Mouse (Mus musculus) megakaryocyte, adult 5-6 weeks (primary cell): ENCODE data around the gene Srgap2. TPM values are rescaled to one million over a fixed set of nuclear protein-coding genes. Genes with fewer than 3 reads are reported as not detected.

Source experiments
- ATAC-seq: 2 replicates; pipeline ENCODE4 v1.8.0; 2016; ENCODE audit warnings: mild to moderate bottlenecking, inconsistent platforms; ENCODE audit not compliant: poor library complexity, severe bottlenecking
- total RNA-seq, 2 experiments: library from RNA; stranded (forward) in 1 of 2; stranded (reverse) in 1 of 2; fragments of 153-499, 151-499 nt in 1 of 2; fragments of 221-1000, 200-1000 nt in 1 of 2; gene quantifications; 2 replicates each; pipeline versions ENCODE4 v1.2.3 to v1.2.4; 2015 to 2017

Srgap2 gene
- total RNA-seq, 2 experiments from 2014 or later = 25.7 to 57.5 TPM

DNA sequence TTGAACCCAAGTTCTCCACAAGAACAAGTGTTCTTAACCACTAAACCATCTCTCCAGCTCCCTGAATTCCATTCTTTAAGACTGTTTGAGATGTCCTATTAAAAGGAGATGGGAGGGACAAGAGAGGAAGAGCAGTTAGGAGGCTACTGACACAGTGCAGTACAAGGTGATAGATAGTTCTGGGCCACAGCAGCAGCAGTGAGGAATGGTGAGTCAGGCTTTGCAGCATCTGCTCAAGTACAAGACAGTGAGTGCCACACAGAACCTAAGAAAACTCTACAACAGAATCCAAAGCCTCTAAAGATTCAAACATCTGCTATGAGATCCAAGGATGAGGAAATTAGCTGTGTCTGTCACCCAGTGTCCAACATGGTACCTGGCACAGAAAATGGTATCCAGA, 51.8 kb downstream of the Srgap2 start:
- no peak for ATAC-seq

DNA sequence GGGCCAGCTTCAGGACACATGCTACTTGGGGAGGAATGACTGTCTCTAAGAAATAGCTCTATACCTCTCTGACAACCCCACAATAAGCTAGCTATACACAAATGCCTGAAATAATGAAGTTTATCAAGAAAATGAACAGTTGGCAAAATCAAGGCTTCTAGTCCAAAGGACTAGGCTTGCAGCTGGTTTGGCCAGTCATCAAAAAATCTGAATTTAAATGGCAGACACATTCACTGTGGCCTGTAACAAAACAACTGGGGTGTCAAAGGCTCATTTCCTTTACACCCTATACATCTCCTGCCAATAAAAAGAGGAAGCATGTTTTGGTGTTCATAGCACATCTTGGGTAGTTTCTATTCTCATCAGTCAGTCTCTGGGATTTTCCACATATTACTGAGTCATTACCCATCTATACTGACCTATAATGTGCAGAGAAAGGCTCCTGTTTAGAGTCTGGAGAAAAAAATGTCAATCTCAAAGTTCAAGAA, 53.5 kb downstream of the Srgap2 start:
- peak; percentile 56 for ATAC-seq

DNA sequence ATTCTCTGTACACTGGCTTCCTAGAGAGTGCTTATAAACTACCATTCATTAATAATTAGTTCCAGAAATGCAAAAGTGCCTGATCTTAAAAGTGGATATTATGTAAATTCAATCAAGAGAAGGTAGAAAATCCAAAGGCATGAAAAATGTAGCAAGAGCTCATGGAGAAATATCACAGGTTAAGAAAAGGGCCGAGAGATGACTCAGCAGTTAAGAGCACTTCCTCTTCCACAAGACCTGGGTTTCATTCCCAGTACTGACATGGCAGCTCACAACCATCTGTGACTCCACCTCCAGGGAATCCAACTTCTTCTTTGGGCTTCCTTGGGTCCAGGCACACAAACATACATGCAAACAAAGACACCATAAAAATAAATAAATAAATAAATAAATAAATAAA, 56.6 kb downstream of the Srgap2 start:
- peak; percentile 91 for ATAC-seq

DNA sequence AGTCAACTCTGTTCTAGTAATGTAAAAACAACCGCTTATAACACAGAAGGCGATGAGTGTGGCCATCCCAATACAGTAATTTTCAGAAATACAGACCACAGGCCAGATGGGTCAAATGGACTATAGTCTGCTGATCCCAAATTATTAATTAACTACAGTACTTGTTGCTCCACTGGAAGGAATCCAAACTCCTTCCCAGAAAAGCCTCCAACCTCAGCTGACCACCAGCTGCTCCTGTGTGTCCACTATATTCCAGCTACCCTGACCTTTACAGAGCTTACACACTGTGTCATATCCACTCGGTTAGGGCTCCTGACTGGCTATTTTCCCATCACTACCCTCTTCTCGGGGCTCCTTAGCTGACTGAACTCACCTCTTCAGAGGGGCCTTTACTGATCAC, 61.3 kb downstream of the Srgap2 start:
- no peak for ATAC-seq

DNA sequence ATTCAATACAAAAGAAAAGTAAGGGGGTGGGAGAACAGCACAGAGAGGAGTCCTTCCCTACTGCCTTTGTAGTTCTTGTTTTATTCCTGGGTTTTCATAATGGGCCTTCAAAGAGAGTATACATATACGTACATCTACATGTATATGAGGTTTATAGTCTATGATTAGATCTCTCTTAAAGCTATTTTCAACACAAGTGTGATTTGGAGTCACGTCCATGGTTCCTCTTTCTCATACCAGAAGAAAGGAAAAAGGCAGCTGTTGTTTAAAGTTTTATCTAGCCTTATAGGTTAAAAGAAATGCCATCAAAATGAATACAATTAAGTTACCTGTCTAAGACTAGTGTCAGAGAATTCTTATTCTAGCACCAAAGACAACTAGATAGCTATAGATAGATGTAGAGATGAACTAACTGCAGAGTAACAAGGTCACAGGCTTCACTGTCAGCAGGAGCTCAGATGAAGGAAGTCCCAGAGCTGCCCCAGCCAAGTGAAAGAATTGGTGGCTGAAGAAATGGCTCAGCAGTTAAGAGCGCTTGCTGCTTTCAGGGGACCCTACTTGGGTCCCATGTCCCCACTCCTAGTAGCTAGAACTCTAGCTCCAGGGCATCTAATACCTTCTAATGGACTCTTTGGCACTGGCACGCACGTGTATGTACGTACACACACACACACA, 63.1 kb downstream of the Srgap2 start:
- peak; percentile 77 for ATAC-seq

DNA sequence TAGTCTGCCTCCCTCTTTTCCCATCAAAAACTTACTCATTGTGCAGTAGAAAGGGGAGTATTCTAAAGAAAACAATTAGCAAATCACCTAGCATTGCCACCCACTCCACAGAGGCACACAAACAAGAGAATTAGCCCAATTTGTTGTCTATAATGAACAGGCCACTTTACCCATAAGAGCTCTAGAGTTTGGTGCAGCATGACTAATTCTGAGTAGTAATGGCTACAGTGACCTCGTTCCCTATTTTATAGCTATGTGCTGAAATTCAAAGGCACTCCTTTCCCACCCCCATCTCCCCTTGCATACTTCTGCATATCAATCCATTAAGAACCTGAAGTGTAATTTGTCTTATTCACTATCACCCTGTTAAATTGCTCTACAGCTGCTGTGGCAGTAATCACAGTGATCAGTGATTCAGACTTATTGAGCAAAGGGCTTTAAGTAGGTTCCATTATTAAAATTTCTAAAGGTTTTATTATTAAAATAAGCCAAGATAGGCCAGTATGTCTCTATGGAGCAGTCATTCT, 64.5 kb downstream of the Srgap2 start:
- no peak for ATAC-seq

DNA sequence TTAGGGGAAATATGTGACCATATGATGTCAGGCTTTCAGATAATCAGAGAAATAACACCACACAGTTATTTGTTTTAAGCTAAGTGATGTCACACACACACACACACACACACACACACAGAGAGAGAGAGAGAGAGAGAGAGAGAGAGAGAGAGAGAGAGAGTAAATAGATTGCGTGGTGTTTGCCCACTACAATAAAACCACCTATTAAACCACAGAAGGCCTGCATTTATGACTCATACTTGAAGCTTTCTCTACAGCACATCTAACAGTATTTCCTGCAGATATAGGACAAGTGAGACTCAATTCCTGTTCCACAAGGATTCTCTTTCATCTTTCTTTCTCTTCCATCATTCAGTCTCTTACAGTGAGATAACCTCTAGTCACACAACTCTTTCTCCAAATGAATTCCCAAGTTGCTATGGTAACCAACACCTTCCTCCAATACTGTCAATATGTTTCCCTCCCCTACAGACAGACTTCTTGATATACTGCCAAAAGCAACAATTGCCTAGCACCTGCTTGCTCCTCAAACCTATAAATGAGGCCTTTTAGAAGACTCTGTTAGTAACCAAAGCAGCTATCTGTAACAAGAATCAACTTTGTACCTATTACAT, 66.1 kb downstream of the Srgap2 start:
- ATAC-seq = no peak

DNA sequence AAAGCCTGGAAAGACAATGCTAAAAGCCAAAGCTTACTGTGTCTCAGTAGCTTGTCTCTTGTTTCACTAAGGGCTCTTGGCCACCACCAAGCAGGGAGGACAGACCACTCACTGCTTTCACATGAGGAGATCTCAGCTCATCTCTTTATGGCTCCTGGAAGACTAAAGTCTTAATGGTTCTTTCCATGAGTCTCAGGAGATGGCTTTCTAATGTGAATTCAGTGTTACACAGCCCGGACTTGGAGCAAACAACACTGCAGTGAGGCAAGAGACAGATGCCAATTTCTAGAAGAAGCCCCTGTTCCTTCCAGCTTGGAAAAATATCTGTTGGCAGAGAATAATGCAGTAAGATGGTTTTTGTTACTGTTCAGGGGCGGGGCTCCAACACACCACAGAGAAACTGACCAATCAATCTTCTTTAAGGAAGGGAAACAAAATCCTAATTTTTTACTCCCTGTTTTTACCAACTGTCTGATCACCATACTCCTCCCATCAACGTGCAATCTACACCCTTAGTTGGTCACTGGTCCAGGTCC, 71.7 kb downstream of the Srgap2 start:
- no peak for ATAC-seq

DNA sequence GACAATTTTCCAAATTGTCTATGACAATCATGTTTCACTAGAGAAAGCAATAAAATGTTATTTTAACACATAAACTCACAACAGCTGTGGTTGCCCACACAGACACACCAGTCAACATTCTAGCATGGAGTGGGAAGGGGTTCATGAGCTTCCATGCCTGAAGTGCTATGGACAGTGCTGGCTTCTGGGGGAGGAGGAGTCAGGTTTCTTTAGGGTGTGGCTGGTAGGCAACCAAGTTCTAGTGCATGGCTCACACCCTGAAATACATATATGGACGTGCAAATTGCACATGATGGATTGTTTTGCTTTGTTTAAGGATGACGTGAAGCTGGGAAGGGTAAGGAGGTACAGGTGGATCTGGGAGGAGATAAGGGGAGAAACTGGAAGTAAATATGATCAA, 72.8 kb downstream of the Srgap2 start:
- ATAC-seq = no peak

DNA sequence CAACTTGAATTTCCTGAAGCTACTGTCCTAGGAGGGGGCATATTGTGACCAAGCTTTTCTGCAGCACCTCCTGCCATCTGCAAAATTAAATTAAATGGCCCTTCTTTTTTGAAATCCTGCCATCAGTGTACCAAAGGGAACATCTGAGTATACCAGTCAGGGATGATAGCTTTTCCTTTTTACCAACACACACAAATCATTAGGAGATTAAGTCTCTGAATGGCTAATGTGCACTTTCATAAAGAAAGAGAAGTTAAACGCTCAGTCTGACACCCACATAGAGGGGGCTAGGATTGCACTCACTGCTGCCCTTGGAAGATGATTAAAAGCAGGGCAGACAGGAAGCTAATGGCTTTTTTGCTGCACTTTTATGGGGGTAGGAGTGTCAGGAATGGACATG, 73.8 kb downstream of the Srgap2 start:
- ATAC-seq = no peak

DNA sequence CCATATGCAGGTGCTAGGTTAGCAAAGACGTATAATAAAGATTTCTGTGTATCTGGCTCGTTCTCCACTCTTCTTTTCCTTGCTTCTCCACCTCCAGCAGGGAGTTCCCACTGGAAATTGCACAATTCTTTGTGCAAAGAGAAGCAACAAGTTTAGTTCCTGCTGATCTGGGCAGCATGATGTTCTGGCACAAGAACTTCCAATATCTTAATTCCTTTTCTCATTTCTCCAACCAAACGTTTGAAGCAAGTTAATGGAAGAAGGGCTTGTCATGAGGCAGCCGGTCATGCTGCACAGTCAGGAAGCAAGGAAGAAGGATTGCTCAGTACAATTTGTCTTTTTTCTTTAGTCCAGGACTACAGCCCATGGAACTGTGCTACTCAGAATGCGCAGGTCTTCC, 78.8 kb downstream of the Srgap2 start:
- 0 out of 2 replicates have a peak, but pooled peaks have one; percentile 29 for ATAC-seq

DNA sequence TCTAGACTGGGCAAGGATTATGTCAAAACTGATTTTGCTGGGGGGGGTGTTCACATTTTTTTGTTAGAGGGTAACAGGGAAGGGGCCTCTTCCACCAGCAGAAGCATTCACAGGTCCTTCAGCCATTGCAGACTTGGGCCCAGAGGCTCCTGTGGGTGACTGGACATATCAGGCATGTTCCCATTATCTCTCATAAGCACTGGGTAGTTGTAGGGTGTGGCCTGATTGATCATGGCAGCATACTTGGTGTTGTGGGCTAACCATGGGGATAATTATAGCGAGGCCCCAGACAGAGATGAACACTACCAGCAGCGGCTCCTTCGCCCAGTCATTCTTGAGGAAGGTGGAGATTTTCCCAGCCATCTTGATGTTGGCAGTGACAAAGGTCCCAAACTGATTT, 79.8 kb downstream of the Srgap2 start:
- ATAC-seq = no peak

DNA sequence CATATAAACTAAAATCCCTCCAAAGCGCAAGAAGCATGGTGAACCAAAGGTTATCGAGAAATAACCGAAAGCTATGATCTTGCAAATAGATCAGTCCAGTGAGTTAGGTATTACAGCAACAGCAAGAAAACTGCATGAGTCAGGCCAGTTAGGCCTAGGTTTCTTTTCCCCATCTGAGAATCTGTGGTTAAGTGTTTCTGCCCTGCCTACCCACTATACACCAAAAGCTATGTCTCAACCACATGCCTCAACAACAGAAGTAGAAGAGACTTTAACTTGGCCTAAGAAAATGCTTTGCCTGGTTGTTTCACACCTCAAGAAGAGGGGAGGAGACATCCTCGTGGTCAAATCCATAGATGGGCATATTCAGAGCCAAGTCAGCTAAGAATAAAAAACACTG, 80.6 kb downstream of the Srgap2 start:
- peak; percentile 91 for ATAC-seq

DNA sequence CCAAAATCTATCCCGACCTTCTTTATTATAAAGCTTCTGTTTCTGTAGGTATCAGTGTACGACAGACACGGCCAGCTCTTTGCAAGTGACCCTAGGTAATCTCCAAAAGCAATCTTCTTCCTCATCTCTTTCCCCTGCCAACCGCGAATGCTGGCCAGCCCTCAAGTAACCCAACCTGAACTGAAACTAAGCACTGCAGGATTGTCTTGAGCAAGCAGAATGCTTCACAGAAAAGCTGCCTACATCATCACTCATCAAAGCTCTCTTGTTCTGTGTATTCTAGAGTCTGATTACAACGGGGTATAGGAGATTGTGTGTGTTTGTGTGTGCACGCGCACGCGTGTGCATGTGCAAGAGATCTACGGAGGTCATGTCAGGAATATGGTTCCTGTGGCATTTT, 88.6 kb downstream of the Srgap2 start:
- ATAC-seq = peak; percentile 91

DNA sequence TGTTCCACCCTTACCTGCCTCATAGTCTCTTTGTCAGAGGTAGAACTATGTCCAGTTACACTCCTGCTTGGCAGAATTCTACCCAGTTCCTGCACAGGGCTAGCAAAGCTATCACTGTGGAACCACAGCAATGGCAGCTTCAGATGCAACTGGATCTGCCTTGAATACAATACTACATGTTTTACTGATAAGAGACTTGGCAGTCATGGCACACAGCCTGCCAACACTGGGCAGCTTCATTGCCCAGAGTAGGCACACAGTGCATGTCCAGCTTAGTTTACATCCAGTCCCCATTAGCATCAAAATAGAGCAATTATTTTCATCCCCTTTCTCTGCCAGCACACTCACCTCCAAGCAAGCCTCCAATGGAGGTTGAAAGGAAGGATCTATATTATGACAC, 89.2 kb downstream of the Srgap2 start:
- no peak for ATAC-seq

DNA sequence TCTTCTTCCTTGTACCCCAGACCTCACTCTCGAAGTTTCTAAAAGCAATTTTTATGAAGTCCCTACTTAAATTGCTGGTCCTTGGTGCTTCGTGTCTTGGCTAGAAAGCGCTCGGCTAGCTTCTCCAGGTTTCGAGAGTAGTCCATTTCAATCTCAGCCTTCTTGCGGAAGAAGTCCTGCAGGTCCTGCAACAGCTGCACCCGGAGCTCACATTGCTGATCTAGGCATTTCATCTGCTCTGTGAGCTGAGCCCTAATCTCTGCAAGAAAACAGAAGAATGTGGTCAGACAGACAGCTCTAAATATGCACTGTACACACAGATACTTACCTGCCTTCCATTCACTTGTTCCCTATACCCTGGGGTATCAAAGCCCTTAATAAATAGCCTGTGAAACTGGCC, 90.5 kb downstream of the Srgap2 start:
- no peak for ATAC-seq

DNA sequence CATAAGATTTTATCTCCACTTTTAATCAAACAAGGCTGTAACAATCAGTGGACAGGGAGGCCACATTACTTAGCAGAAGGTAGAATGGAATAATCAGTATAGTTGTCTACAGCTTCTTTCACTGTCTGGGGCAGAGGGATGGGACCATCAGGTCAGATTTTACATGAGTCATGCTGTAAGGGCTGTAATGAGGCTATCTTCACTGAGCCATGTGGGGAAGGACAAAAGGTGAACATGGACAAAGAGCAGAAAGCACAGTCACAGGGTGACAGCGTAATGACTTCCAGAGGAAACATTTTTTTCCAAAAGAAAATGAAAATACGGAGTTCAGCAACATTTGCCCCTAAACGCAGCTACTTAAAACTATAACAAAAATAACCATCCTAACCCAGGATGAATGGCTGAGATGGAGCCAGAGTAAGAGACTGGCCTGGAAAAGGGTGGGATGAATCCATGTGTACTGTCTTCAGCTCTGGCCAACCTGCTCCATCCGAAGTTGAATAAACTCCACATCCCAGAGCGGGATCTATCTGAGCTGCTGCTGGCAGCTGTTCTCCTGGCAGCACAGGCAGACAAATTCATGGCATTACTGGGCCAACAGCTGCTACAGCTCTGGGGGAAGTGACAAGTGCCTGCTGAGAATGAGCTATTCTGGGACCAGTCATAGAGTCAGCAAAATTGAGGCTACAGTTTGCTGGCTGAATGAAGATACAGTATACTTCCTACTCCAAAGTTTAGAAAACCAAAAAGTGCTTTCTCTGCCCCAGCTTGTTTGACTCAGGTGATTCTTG, 95.5 kb downstream of the Srgap2 start:
- no peak for ATAC-seq

DNA sequence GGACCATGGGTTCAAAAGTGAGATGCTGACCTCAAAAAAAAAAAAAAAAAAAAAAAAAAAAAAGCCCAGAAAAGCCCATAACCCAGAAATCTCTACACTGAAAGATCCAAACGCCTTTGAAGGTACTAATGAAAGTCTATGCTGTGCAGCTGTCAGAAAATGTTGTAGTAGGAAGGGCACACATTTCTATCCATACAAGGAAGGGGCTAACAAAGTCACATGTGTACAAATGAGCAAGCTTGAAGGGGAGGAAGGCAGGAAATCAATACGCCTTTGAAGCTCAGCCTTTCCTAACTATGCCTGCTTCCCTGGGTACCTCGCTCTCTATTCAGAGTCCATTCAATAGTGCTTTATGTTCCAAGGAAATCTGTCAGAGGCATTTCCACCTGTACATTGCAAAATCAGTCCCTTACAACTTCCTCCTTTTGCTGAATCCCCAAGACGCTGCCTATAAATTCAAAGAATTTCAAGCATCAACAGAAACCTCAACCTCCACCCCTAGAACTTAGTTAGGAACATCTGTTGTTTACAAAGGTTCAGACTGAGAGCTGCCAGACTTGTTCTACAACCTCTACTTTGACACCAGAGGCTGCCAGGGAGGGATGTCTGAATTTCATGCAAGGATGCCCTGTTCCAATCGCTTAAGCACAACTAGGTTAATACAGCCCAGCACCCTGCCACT, 99.9 kb downstream of the Srgap2 start:
- ATAC-seq = peak; percentile 30; the same call in 1 of the 2 replicates

DNA sequence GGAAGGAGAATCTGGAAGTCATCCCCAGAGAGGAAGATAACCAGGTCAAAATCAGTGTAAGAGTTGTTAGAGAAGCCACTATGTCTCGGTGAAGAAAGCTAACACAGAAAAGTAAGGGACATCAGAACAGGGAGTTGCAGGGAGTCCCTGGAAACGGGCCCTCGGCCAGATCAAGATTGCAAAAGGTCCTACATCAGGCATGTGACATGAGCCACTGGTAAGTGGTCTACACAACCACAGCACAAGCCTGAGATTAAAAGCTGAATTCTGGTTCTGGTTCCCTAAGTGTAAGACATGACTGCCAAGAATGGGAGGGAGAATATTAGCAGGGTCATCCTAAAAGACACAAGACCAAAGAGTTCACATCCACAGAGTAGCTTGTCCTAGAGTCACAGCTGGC, 104.1 kb downstream of the Srgap2 start:
- no peak for ATAC-seq

DNA sequence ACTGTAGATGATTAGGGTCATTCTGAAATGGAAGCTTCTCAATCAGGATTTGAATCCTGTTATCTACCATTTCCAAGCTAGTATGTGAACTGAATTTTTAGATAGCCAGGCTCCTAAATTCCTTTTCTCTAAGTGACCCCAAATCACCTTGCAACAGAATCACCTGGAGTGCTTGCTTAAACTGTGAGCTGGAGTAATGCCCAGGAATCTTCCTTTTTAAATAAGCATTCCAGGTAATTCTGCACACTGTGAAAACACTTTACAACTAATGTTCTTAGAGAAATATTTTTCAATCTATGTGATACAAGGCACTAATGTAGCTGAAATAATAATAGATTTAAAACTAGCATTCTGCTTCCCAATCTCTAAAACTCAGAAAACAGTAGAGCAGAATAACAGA, 106.0 kb downstream of the Srgap2 start:
- no peak for ATAC-seq

DNA sequence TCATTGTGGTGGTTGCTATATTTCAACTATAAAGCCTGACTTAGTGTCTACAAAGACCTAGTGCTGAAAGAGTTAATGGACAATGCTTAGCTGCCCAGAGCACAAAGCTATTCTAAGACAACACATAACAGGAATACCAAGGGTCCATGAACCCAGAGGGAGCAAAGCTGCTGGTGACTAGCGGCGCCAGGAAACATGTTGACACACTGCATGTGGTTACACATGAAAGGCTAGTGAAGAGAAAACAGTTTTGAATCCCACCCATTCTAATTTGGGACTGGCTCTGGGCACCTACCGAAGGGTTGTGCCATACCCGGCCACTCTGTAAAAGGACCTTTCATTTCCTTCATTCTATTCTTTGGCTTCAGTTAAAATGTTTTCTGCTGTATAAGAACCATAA, 106.5 kb downstream of the Srgap2 start:
- ATAC-seq = no peak
